Mouse (Mus musculus) stomach, postnatal 0 days (tissue): ENCODE measurements around the gene Aldh8a1. TPM values are rescaled to one million over a fixed set of nuclear protein-coding genes. Genes with fewer than 3 reads are reported as not detected.

ENCODE experiments used
- ATAC-seq: fragments of 200-750 bp; cut with Nextera tagmentation; 2 replicates; pipeline ENCODE4 v1.8.0; 2017; ENCODE audit not compliant: low FRiP score, low TSS enrichment
- DNase-seq: peaks from one replicate; pipeline ENCODE4 v3.0.0-alpha.2; 2016; ENCODE audit warnings: low spot score
- H3K27ac ChIP-seq: fragments of 300-500 bp; sonication (generic); replicated peaks from 2 replicates; pipeline ENCODE4 v1.5.1; 2014; ENCODE audit warnings: mild to moderate bottlenecking, control low read depth
- H3K27me3 ChIP-seq: fragments of 300-500 bp; sonication (generic); 2 replicates; pipeline ENCODE4 v1.6.1; 2014; ENCODE audit warnings: low read length; ENCODE audit not compliant: control insufficient read depth, insufficient read depth
- H3K36me3 ChIP-seq: fragments of 300-500 bp; sonication (generic); 2 replicates; pipeline ENCODE4 v1.6.1; 2014; ENCODE audit warnings: low read length, mixed read lengths; ENCODE audit not compliant: control insufficient read depth, insufficient read depth
- H3K4me1 ChIP-seq: fragments of 300-500 bp; sonication (generic); replicated peaks from 2 replicates; pipeline ENCODE4 v1.6.1; 2014; ENCODE audit warnings: antibody characterized with exemption; ENCODE audit not compliant: control insufficient read depth, insufficient read depth
- H3K4me2 ChIP-seq: fragments of 300-500 bp; sonication (generic); replicated peaks from 2 replicates; pipeline ENCODE4 v1.6.1; 2014; ENCODE audit warnings: low read depth, mild to moderate bottlenecking, control low read depth, moderate library complexity
- H3K4me3 ChIP-seq: fragments of 300-500 bp; sonication (generic); 2 replicates; pipeline ENCODE4 v1.5.1; 2014; ENCODE audit warnings: low read depth, low read length, control low read depth
- H3K9ac ChIP-seq: fragments of 300-500 bp; sonication (generic); 2 replicates; pipeline ENCODE4 v1.6.1; 2014; ENCODE audit warnings: mild to moderate bottlenecking, low read length, control low read depth, mixed read lengths
- H3K9me3 ChIP-seq: fragments of 300-500 bp; sonication (generic); 2 replicates; pipeline ENCODE4 v1.6.1; 2016; ENCODE audit warnings: low read length; ENCODE audit not compliant: control insufficient read depth
- CTCF ChIP-seq: IDR thresholded peaks from 2 replicates; pipeline ENCODE4 v1.5.1; 2016; ENCODE audit warnings: antibody characterized with exemption, low read depth, mild to moderate bottlenecking, moderate library complexity
- EP300 ChIP-seq: optimal IDR thresholded peaks from 2 replicates; pipeline ENCODE3; 2016; ENCODE audit warnings: antibody characterized with exemption
- WGBS: fragments of 180-500 bp; shearing (Covaris S2); extraction: QIAGEN DNeasy Blood & Tissue Kit; methylation state at CpG from one replicate; pipeline ENCODE4 v1.1.7; 2014; 5-methylcytosine and 5-hydroxymethylcytosine counted together
- polyA plus RNA-seq: library from polyadenylated mRNA; unstranded; fragments of >200 nt; fragmentation: Nextera tagmentation; extraction: Ambion mirVana; gene quantifications from 2 replicates; pipeline ENCODE4 v1.2.1, GENCODE M21; 2015

The Aldh8a1 gene
- polyA plus RNA-seq, 1 experiment from 2014 or later: 0.05 TPM

- Histone ChIP-seq H3K4me3 (no peak overlapping the region), H3K27me3 (no peaks in the 10 kb centered on the region), H3K36me3 (no peaks in the 10 kb centered on the region), H3K27ac (no peak overlapping the region), H3K4me2 (no peak overlapping the region), H3K9ac (no peak overlapping the region), H3K9me3 (no peaks in the 10 kb centered on the region), H3K4me1 (no peaks in the 10 kb centered on the region)
- WGBS: 62% methylated on average over 6 of the region's 6 CpGs
- no peak for TF ChIP-seq EP300
- TF ChIP-seq CTCF: no peak
- ATAC-seq (no peak), DNase-seq (no peak)
These were observed 34.6 kb downstream of the Aldh8a1 start for GRCm38 (mm10) chr10:21411621-21412205.

GRCm38 (mm10) chr10:21415031-21415430 lies 37.9 kb downstream of the Aldh8a1 start:
- Histone ChIP-seq H3K4me1 (no peaks in the 10 kb centered on the region), H3K27ac (no peak overlapping the region), H3K4me2 (no peak overlapping the region), H3K9me3 (no peaks in the 10 kb centered on the region), H3K4me3 (no peak overlapping the region), H3K36me3 (no peaks in the 10 kb centered on the region), H3K27me3 (no peaks in the 10 kb centered on the region), H3K9ac (no peak overlapping the region)
- TF ChIP-seq CTCF: no peak
- TF ChIP-seq EP300: no peak
- no peak for DNase-seq
- 77% methylated on average over 4 of the region's 4 CpGs for WGBS
- ATAC-seq: no peak

- H3K36me3 ChIP-seq: no peaks in the 10 kb centered on the region
- H3K9me3 ChIP-seq: no peaks in the 10 kb centered on the region
- H3K4me2 ChIP-seq: no peak overlapping the region
- no peak overlapping the region for H3K9ac ChIP-seq
- TF ChIP-seq CTCF (no peak), EP300 (no peak)
- WGBS: 89% methylated on average over 5 of the region's 5 CpGs
- H3K4me1 ChIP-seq: no peaks in the 10 kb centered on the region
- no peak for DNase-seq
- no peak overlapping the region for H3K4me3 ChIP-seq
- ATAC-seq: no peak
- no peak overlapping the region for H3K27ac ChIP-seq
- H3K27me3 ChIP-seq: no peaks in the 10 kb centered on the region
These were observed 39.1 kb downstream of the Aldh8a1 start for GRCm38 (mm10) chr10:21416184-21416583.

- TF ChIP-seq EP300 (no peak), CTCF (no peak)
- Histone ChIP-seq H3K27ac (no peak overlapping the region), H3K36me3 (no peaks in the 10 kb centered on the region), H3K27me3 (no peaks in the 10 kb centered on the region), H3K9ac (no peak overlapping the region), H3K4me2 (no peak overlapping the region), H3K4me3 (no peak overlapping the region), H3K9me3 (no peaks in the 10 kb centered on the region), H3K4me1 (no peaks in the 10 kb centered on the region)
- DNase-seq (no peak), ATAC-seq (no peak)
- WGBS: 86% methylated on average over 14 of the region's 14 CpGs
These were observed 42.1 kb downstream of the Aldh8a1 start for GRCm38 (mm10) chr10:21419188-21419587.

- DNase-seq: peak; percentile 49
- ATAC-seq: peak; percentile 45; the same call in 1 of the 2 replicates
- Histone ChIP-seq H3K36me3 (no peaks in the 10 kb centered on the region), H3K27me3 (no peaks in the 10 kb centered on the region), H3K4me3 (no peak overlapping the region), H3K9me3 (no peaks in the 10 kb centered on the region), H3K27ac (no peak overlapping the region), H3K4me2 (0 out of 2 replicates have a peak overlapping the region, but pooled peaks have one; percentile 12), H3K9ac (no peak overlapping the region), H3K4me1 (no peaks in the 10 kb centered on the region)
- WGBS: 56% methylated on average over 24 of the region's 24 CpGs
- TF ChIP-seq CTCF (peak; percentile 76), EP300 (no peak)
These were observed 43.6 kb downstream of the Aldh8a1 start for GRCm38 (mm10) chr10:21420457-21421424.

GRCm38 (mm10) chr10:21426515-21426914 lies 49.4 kb downstream of the Aldh8a1 start:
- no peak overlapping the region for H3K27ac ChIP-seq

More at GRCm38 (mm10) chr10:21426515-21426914, 49.4 kb downstream of the Aldh8a1 start:
- WGBS: 61% methylated on average over 3 of the region's 3 CpGs
- Histone ChIP-seq H3K4me2 (no peak overlapping the region), H3K36me3 (no peaks in the 10 kb centered on the region), H3K9ac (no peak overlapping the region), H3K4me3 (no peak overlapping the region), H3K4me1 (no peaks in the 10 kb centered on the region), H3K9me3 (no peaks in the 10 kb centered on the region), H3K27me3 (no peaks in the 10 kb centered on the region)
- ATAC-seq (no peak), DNase-seq (no peak)
- TF ChIP-seq CTCF (no peak), EP300 (no peak)
